Mouse (Mus musculus) layer of hippocampus, postnatal 14 days (tissue): ENCODE data around the gene Slc39a11. TPM values are rescaled to one million over a fixed set of nuclear protein-coding genes. Genes with fewer than 3 reads are reported as not detected.

ENCODE experiments used
- DNase-seq, 2 experiments: peaks; one replicate each; pipeline ENCODE4 v3.0.0; 2021 to 2022; ENCODE audit warnings: low spot score in 2 of 2, mixed read lengths in 1 of 2
- total RNA-seq, 2 experiments: library from RNA; stranded (reverse); gene quantifications; 2 replicates each; pipeline ENCODE4 v1.2.3; 2021

The Slc39a11 gene
- total RNA-seq, 2 experiments from 2014 or later = 22.0 to 27.0 TPM

GRCm38 (mm10) chr11:113418921-113419655, 230.8 kb downstream of the Slc39a11 start:
- DNase-seq = no peak

GRCm38 (mm10) chr11:113417948-113418347, 231.9 kb downstream of the Slc39a11 start:
- no peak for DNase-seq

- no peak for DNase-seq
Measured at GRCm38 (mm10) chr11:113412545-113412944, 237.3 kb downstream of the Slc39a11 start.

GRCm38 (mm10) chr11:113411798-113412197, 238.1 kb downstream of the Slc39a11 start:
- DNase-seq = no peak

GRCm38 (mm10) chr11:113409121-113409520, 240.8 kb downstream of the Slc39a11 start:
- DNase-seq = no peak

GRCm38 (mm10) chr11:113407474-113407873, 242.4 kb downstream of the Slc39a11 start:
- no peak for DNase-seq

GRCm38 (mm10) chr11:113400868-113401267, 249.0 kb downstream of the Slc39a11 start:
- DNase-seq = no peak

- DNase-seq = no peak
Measured at GRCm38 (mm10) chr11:113399601-113400000, 250.3 kb downstream of the Slc39a11 start.

GRCm38 (mm10) chr11:113397394-113397793, 252.5 kb downstream of the Slc39a11 start:
- no peak for DNase-seq

GRCm38 (mm10) chr11:113393366-113394150, 256.3 kb downstream of the Slc39a11 start:
- DNase-seq = no peak

- no peak for DNase-seq
Measured at GRCm38 (mm10) chr11:113391664-113392063, 258.2 kb downstream of the Slc39a11 start.

GRCm38 (mm10) chr11:113389637-113390036, 260.2 kb downstream of the Slc39a11 start:
- DNase-seq = no peak

- DNase-seq = no peak
Measured at GRCm38 (mm10) chr11:113382674-113383571, 267.0 kb downstream of the Slc39a11 start.

- DNase-seq = no peak
Measured at GRCm38 (mm10) chr11:113381550-113381949, 268.3 kb downstream of the Slc39a11 start.

GRCm38 (mm10) chr11:113378867-113379266, 271.0 kb downstream of the Slc39a11 start:
- no peak for DNase-seq

GRCm38 (mm10) chr11:113376066-113376465, 273.8 kb downstream of the Slc39a11 start:
- no peak for DNase-seq

GRCm38 (mm10) chr11:113373926-113374325, 276.0 kb downstream of the Slc39a11 start:
- DNase-seq = no peak

- peak; percentile 44 to 46 for DNase-seq
Measured at GRCm38 (mm10) chr11:113373331-113373730, 276.5 kb downstream of the Slc39a11 start.

GRCm38 (mm10) chr11:113368046-113368445, 281.8 kb downstream of the Slc39a11 start:
- no peak for DNase-seq

- DNase-seq = no peak
Measured at GRCm38 (mm10) chr11:113366257-113367030, 283.4 kb downstream of the Slc39a11 start.
